In genomic region chr12:17175531-17175951, GRCm38 (mm10) we compare ENCODE assay signal across 10 mouse cellular contexts. TPM values are rescaled to one million over a fixed set of nuclear protein-coding genes. Genes with fewer than 3 reads are reported as not detected.
DNase-seq lines count a peak whose midpoint lies in the region; ATAC-seq and TF ChIP-seq lines count a peak whose summit lies in the region.
"Had no signal": no experiment of that assay in that cellular context is flagged by ENCODE, and none has a peak within 500 bp of the region (broad histone marks: within the 10 kb centered on the region; RNA-seq: fewer than 3 reads in every experiment).

No protein-coding gene starts in this region.

- no peak for DNase-seq in heart, adult 11 months
- no peak for DNase-seq in embryonic facial prominence, embryonic 14.5 days (ENCODE audit: low spot score)
- DNase-seq in limb, embryonic 10.5 days (ENCODE audit: low spot score): no peak
- peak; percentile 45 for DNase-seq in right cerebral cortex, postnatal 4 days
- DNase-seq in spleen, postnatal 14 days (ENCODE audit: low spot score in 2 of 2): no peak

- TF ChIP-seq EP300 in ES-Bruce4 (IDR thresholded peaks at IDR 0.05; ENCODE audit: insufficient read depth, low read depth, low read length): no peak

- peak overlapping the region; percentile 98 for H3K4me2 ChIP-seq in heart, embryonic 14.5 days (ENCODE audit: low read length)
- peak overlapping the region; percentile 98 for H3K4me2 ChIP-seq in embryonic facial prominence, embryonic 14.5 days (ENCODE audit: low read depth, low read length)

- peaks cover 27% of the 10 kb centered on the region for H3K27me3 ChIP-seq in heart, embryonic 14.5 days (ENCODE audit: control insufficient read depth, insufficient read depth, low read length)
- H3K27me3 ChIP-seq in ES-Bruce4 (ENCODE audit: control insufficient read depth, insufficient read depth, low read length, poor library complexity, severe bottlenecking): no peaks in the 10 kb centered on the region; the same call in 1 of the 2 replicates
- H3K27me3 ChIP-seq in embryonic facial prominence, embryonic 14.5 days (replicated peaks; ENCODE audit: control insufficient read depth, insufficient read depth, low read length): peaks cover 23% of the 10 kb centered on the region
- peaks cover 49% of the 10 kb centered on the region for H3K27me3 ChIP-seq in limb, embryonic 10.5 days (ENCODE audit: low read depth, poor library complexity, severe bottlenecking)
- H3K27me3 ChIP-seq: Patski had no signal

- TF ChIP-seq CTCF in ES-Bruce4 (IDR thresholded peaks at IDR 0.05; ENCODE audit: low read depth, low read length): no peak

- H3K36me3 ChIP-seq in heart, embryonic 14.5 days (ENCODE audit: control insufficient read depth, insufficient read depth, low read length): no peaks in the 10 kb centered on the region
- H3K36me3 ChIP-seq in ES-Bruce4 (ENCODE audit: control insufficient read depth, insufficient read depth, low read length, poor library complexity, severe bottlenecking): no peaks in the 10 kb centered on the region
- no peaks in the 10 kb centered on the region for H3K36me3 ChIP-seq in embryonic facial prominence, embryonic 14.5 days (ENCODE audit: control insufficient read depth, insufficient read depth, low read length)
- no peaks in the 10 kb centered on the region for H3K36me3 ChIP-seq in limb, embryonic 10.5 days

- no peak for ATAC-seq in heart, embryonic 14.5 days (ENCODE audit: insufficient number of reproducible peaks, insufficient read depth, low FRiP score, low read depth)
- ATAC-seq in embryonic facial prominence, embryonic 14.5 days (ENCODE audit: low read depth): no peak
- no peak for ATAC-seq in cerebellum, adult (ENCODE audit: insufficient number of reproducible peaks, low FRiP score, low TSS enrichment)

- H3K27ac ChIP-seq in heart, embryonic 14.5 days (replicated peaks in 1 of 2; ENCODE audit: control insufficient read depth in 1 of 2, insufficient read depth in 1 of 2, low read depth in 2 of 2, low read length in 2 of 2): no peak overlapping the region
- no peak overlapping the region for H3K27ac ChIP-seq in ES-Bruce4 (ENCODE audit: insufficient read depth, low read length)
- no peak overlapping the region for H3K27ac ChIP-seq in embryonic facial prominence, embryonic 14.5 days (replicated peaks; ENCODE audit: low read depth, low read length)
- no peak overlapping the region for H3K27ac ChIP-seq in limb, embryonic 10.5 days
- H3K27ac ChIP-seq: heart, adult 2 months had no signal

- peak overlapping the region; percentile 34 to 55 for H3K4me3 ChIP-seq in heart, embryonic 14.5 days (ENCODE audit: control insufficient read depth in 1 of 2, insufficient read depth in 1 of 2, low read depth in 1 of 2, low read length in 2 of 2)
- H3K4me3 ChIP-seq in ES-Bruce4 (ENCODE audit: low read depth, low read length): peak overlapping the region; percentile 43
- H3K4me3 ChIP-seq in embryonic facial prominence, embryonic 14.5 days (ENCODE audit: low read depth, low read length): peak overlapping the region; percentile 51
- H3K4me3 ChIP-seq in limb, embryonic 10.5 days: peak overlapping the region; percentile 56

- peak overlapping the region; percentile 65 for H3K9ac ChIP-seq in heart, embryonic 14.5 days (ENCODE audit: low read length)
- H3K9ac ChIP-seq in ES-Bruce4 (ENCODE audit: low read depth, poor library complexity, severe bottlenecking): no peak overlapping the region
- peak overlapping the region; percentile 60 for H3K9ac ChIP-seq in embryonic facial prominence, embryonic 14.5 days (ENCODE audit: low read depth, low read length)

- TF ChIP-seq POLR2A in ES-Bruce4 (IDR thresholded peaks at IDR 0.05; ENCODE audit: insufficient read depth, low read length): no peak

- H3K4me1 ChIP-seq in heart, embryonic 14.5 days (ENCODE audit: control insufficient read depth in 2 of 2, insufficient read depth in 2 of 2, low read length in 2 of 2): peaks cover 6 to 10% of the 10 kb centered on the region in 2 experiments; a peak in 1 of 4 replicates
- no peaks in the 10 kb centered on the region for H3K4me1 ChIP-seq in ES-Bruce4 (ENCODE audit: control insufficient read depth, insufficient read depth, low read length)
- peaks cover 8% of the 10 kb centered on the region; the same call in 1 of the 2 replicates for H3K4me1 ChIP-seq in embryonic facial prominence, embryonic 14.5 days (ENCODE audit: control insufficient read depth, insufficient read depth, low read length)
- H3K4me1 ChIP-seq in limb, embryonic 10.5 days: peaks cover 22% of the 10 kb centered on the region

- H3K9me3 ChIP-seq in heart, embryonic 14.5 days (ENCODE audit: control insufficient read depth, low read length): no peaks in the 10 kb centered on the region
- no peaks in the 10 kb centered on the region for H3K9me3 ChIP-seq in ES-Bruce4 (replicated peaks; ENCODE audit: control insufficient read depth, insufficient read depth, low read length, poor library complexity, severe bottlenecking)
- H3K9me3 ChIP-seq in embryonic facial prominence, embryonic 14.5 days (ENCODE audit: control insufficient read depth, low read length): no peaks in the 10 kb centered on the region
- no peaks in the 10 kb centered on the region for H3K9me3 ChIP-seq in limb, embryonic 10.5 days (replicated peaks)

- WGBS in heart, embryonic 14.5 days: 10% methylated on average over 25 of the region's 25 CpGs
- 18% methylated on average over 25 of the region's 25 CpGs for WGBS in embryonic facial prominence, embryonic 14.5 days
- 16% methylated on average over 25 of the region's 25 CpGs for WGBS in limb, embryonic 10.5 days

RNA-seq across cellular contexts. Expression of gene Kcnf1, which starts 1.1 kb away (rescaled TPM):
- 0.07 and 0.35 TPM in 2 replicates for polyA plus RNA-seq in heart, embryonic 14.5 days (2014; fragmentation: Nextera tagmentation; extraction: Ambion mirVana)
- polyA plus RNA-seq in ES-Bruce4 (2011; ENCODE audit: insufficient read depth, insufficient read length, low read depth, missing spikeins): 0.18 and 0.25 TPM in 2 replicates
- polyA plus RNA-seq in embryonic facial prominence, embryonic 14.5 days (2014; fragmentation: Nextera tagmentation; extraction: Ambion mirVana): 0.28 and 0.32 TPM in 2 replicates
- polyA plus RNA-seq in limb, embryonic 10.5 days (2016; fragmentation: Nextera tagmentation; extraction: Ambion mirVana): 0.33 and 0.53 TPM in 2 replicates
